Mouse (Mus musculus) embryonic facial prominence, embryonic 11.5 days (tissue): ENCODE measurements around the gene Mroh3. TPM values are rescaled to one million over a fixed set of nuclear protein-coding genes. Genes with fewer than 3 reads are reported as not detected.

Experiments used
- ATAC-seq: fragments of 200-750 bp; cut with Nextera tagmentation; replicated peaks from 2 replicates; pipeline ENCODE4 v1.8.0; 2017; ENCODE audit warnings: low read depth; ENCODE audit not compliant: insufficient number of reproducible peaks, low FRiP score, low TSS enrichment
- DNase-seq: peaks from one replicate; pipeline ENCODE4 v3.0.0-alpha.2; 2015; ENCODE audit warnings: low spot score
- H3K27ac ChIP-seq: fragments of 300-500 bp; sonication (generic); replicated peaks from 2 replicates; pipeline ENCODE4 v1.5.1; 2014; ENCODE audit warnings: mild to moderate bottlenecking, low read depth, low read length, control low read depth
- H3K27me3 ChIP-seq: fragments of 300-500 bp; sonication (generic); 2 replicates; pipeline ENCODE4 v1.6.1; 2014; ENCODE audit warnings: mild to moderate bottlenecking, low read length, moderate library complexity, mixed read lengths; ENCODE audit not compliant: control insufficient read depth, insufficient read depth
- H3K36me3 ChIP-seq: fragments of 300-500 bp; sonication (generic); replicated peaks from 2 replicates; pipeline ENCODE4 v1.6.1; 2014; ENCODE audit warnings: low read depth, mild to moderate bottlenecking, low read length, moderate library complexity, mixed read lengths; ENCODE audit not compliant: control insufficient read depth, insufficient read depth
- H3K4me1 ChIP-seq: fragments of 300-500 bp; sonication (generic); 2 replicates; pipeline ENCODE4 v1.6.1; 2014; ENCODE audit warnings: low read length, mixed read lengths; ENCODE audit not compliant: control insufficient read depth, insufficient read depth
- H3K4me2 ChIP-seq: fragments of 300-500 bp; sonication (generic); 2 replicates; pipeline ENCODE4 v1.6.1; 2014; ENCODE audit warnings: low read depth, mild to moderate bottlenecking, control low read depth, low read length, moderate library complexity
- H3K4me3 ChIP-seq: fragments of 300-500 bp; sonication (generic); 2 replicates; pipeline ENCODE4 v1.5.1; 2014; ENCODE audit warnings: low read depth, low read length, control low read depth
- H3K9ac ChIP-seq: fragments of 300-500 bp; sonication (generic); replicated peaks from 2 replicates; pipeline ENCODE4 v1.6.1; 2014; ENCODE audit warnings: mild to moderate bottlenecking, control low read depth, low read length
- H3K9me3 ChIP-seq: fragments of 300-500 bp; sonication (generic); replicated peaks from 2 replicates; pipeline ENCODE4 v1.6.1; 2016; ENCODE audit warnings: mild to moderate bottlenecking, low read length, inconsistent platforms, mixed read lengths; ENCODE audit not compliant: control insufficient read depth
- WGBS: fragments of 180-500 bp; shearing (Covaris S2); extraction: QIAGEN DNeasy Blood & Tissue Kit; methylation state at CpG from one replicate; pipeline ENCODE4 v1.1.7; 2014; 5-methylcytosine and 5-hydroxymethylcytosine counted together
- polyA plus RNA-seq: library from polyadenylated mRNA; unstranded; fragments of >200 nt; fragmentation: Nextera tagmentation; extraction: Ambion mirVana; gene quantifications from 2 replicates; pipeline ENCODE4 v1.2.1, GENCODE M21; 2014

The Mroh3 gene
- polyA plus RNA-seq, 1 experiment from 2014 or later, result not detected

DNA sequence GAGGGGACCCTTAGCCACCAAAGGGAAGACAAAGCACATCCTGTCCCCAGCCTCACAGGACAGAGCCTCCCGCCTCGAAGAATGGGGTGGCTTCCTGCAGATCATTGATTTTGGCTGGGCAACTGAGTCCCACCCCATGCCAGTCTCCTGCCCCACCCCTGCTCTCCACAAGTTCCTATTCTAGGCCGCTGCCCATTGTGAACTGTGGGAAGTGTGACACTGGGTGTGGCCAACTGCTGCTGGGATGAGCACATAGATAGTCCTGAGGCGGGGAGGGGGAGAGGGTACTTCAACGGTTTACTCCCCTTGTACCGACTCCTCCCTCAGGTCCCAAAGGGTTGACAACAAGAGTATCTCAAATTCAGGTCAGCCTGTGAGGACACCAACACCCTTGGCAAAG is 33.9 kb downstream of the Mroh3 start:
- no peaks in the 10 kb centered on the region for H3K4me1 ChIP-seq
- ATAC-seq, result no peak
- H3K36me3 ChIP-seq, result no peaks in the 10 kb centered on the region
- H3K27me3 ChIP-seq, result no peaks in the 10 kb centered on the region
- no peak for DNase-seq
- 52% methylated on average over 6 of the region's 6 CpGs for WGBS
- no peaks in the 10 kb centered on the region for H3K9me3 ChIP-seq
- H3K4me2 ChIP-seq, result no peak overlapping the region
- H3K4me3 ChIP-seq, result no peak overlapping the region
- no peak overlapping the region for H3K9ac ChIP-seq
- no peak overlapping the region for H3K27ac ChIP-seq

- Histone ChIP-seq H3K4me2 (no peak overlapping the region), H3K4me3 (no peak overlapping the region), H3K27me3 (no peaks in the 10 kb centered on the region), H3K4me1 (no peaks in the 10 kb centered on the region; the same call in 1 of the 2 replicates), H3K27ac (no peak overlapping the region), H3K9ac (no peak overlapping the region), H3K9me3 (no peaks in the 10 kb centered on the region), H3K36me3 (no peaks in the 10 kb centered on the region)
- WGBS, result 71% methylated on average over 2 of the region's 2 CpGs
- DNase-seq (no peak), ATAC-seq (no peak)
Observed at GRCm38 (mm10) chr1:136177085-136177484, 35.5 kb downstream of the Mroh3 start.

DNA sequence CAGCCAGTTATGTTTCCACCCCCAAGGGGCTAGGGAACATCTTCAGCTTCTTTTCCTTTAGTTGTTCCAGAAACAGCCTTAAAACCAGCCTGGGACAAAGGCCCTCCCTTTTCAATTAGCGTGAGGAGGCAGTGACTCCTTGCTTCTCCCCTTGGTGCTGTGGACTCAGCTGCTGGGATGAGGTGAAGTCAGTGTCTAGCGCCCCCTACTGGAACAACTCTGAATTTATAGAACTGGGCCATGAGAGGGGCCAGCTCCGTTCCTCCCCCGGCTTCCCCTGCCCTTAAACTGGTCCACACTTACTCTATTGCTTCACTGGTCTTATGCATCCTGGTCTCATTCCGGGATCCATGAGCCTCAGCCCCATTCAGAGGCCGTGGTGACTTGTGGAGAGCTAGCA is 37.4 kb downstream of the Mroh3 start:
- ATAC-seq (no peak), DNase-seq (peak; percentile 60)
- H3K4me1 ChIP-seq, result no peaks in the 10 kb centered on the region; the same call in 1 of the 2 replicates
- H3K4me2 ChIP-seq, result no peak overlapping the region
- H3K27ac ChIP-seq, result no peak overlapping the region
- H3K9ac ChIP-seq, result no peak overlapping the region
- H3K27me3 ChIP-seq, result no peaks in the 10 kb centered on the region
- no peaks in the 10 kb centered on the region for H3K9me3 ChIP-seq
- H3K36me3 ChIP-seq, result no peaks in the 10 kb centered on the region
- H3K4me3 ChIP-seq, result no peak overlapping the region
- 29% methylated on average over 6 of the region's 6 CpGs for WGBS

DNA sequence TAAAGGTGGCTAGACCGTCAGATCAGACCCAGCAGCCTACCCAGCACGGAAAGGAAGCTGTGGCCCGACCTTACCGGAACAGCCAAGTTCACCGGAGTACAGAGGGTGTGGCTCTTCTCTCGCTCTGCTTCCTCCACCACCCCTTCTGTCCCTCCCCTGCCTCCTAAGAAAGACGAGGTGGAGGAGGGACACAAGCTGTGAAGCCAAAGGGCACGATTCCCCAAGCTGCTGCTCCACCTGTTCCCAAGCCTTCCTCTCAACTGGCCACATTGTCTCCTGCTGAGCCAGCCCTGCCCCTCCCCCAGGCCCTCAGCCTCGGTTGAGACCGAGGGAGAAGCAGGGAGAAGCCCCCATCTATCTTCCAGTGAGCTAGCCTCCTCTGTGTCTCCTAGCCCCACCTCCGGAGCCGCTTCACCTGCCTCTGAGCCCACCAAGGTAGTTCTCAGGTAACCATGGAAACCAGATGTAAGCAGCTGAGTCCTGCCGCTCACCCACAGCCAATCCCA is 38.5 kb downstream of the Mroh3 start:
- Histone ChIP-seq H3K9ac (no peak overlapping the region; the same call in 1 of the 2 replicates), H3K9me3 (no peaks in the 10 kb centered on the region), H3K4me2 (no peak overlapping the region), H3K4me3 (no peak overlapping the region), H3K36me3 (no peaks in the 10 kb centered on the region), H3K27ac (no peak overlapping the region), H3K27me3 (no peaks in the 10 kb centered on the region), H3K4me1 (no peaks in the 10 kb centered on the region; the same call in 1 of the 2 replicates)
- DNase-seq, result peak; percentile 28
- 0 out of 2 replicates have a peak, but pooled peaks have one; percentile 11 for ATAC-seq
- WGBS, result 17% methylated on average over 13 of the region's 13 CpGs

DNA sequence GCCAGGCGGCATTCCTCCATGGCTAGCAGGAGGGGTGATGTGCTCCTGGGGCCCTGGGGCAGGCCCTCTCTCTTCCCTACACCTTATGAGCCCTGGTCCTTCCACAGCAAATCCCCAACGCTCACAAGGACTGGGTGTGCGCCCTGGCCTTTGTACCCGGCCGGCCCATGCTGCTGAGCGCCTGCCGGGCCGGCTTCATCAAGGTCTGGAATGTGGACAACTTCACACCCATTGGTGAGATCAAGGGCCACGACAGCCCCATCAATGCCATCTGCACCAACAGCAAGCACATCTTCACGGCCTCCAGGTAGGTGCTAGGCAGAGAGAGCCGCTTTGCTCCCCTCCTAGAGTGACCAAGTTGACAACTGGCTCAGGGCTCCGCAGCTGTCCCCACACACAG is 39.9 kb downstream of the Mroh3 start:
- H3K9ac ChIP-seq, result no peak overlapping the region
- no peak overlapping the region for H3K4me3 ChIP-seq
- ATAC-seq (no peak), DNase-seq (no peak)
- no peaks in the 10 kb centered on the region; the same call in 1 of the 2 replicates for H3K4me1 ChIP-seq
- 81% methylated on average over 12 of the region's 12 CpGs for WGBS
- H3K36me3 ChIP-seq, result no peaks in the 10 kb centered on the region
- H3K27me3 ChIP-seq, result no peaks in the 10 kb centered on the region
- H3K9me3 ChIP-seq, result no peaks in the 10 kb centered on the region
- no peak overlapping the region for H3K27ac ChIP-seq
- no peak overlapping the region for H3K4me2 ChIP-seq

- DNase-seq (peak; percentile 90), ATAC-seq (peak; percentile 53)
- Histone ChIP-seq H3K4me2 (no peak overlapping the region), H3K9ac (no peak overlapping the region), H3K27ac (no peak overlapping the region), H3K4me3 (no peak overlapping the region), H3K27me3 (no peaks in the 10 kb centered on the region), H3K4me1 (no peaks in the 10 kb centered on the region; the same call in 1 of the 2 replicates), H3K9me3 (no peaks in the 10 kb centered on the region), H3K36me3 (no peaks in the 10 kb centered on the region)
- 8% methylated on average over 5 of the region's 5 CpGs for WGBS
Observed at GRCm38 (mm10) chr1:136170109-136170508, 42.5 kb downstream of the Mroh3 start.

GRCm38 (mm10) chr1:136167657-136168056 is 45.0 kb downstream of the Mroh3 start:
- no peak overlapping the region for H3K4me2 ChIP-seq
- ATAC-seq (no peak), DNase-seq (no peak)
- H3K36me3 ChIP-seq, result no peaks in the 10 kb centered on the region
- no peak overlapping the region for H3K27ac ChIP-seq
- H3K4me1 ChIP-seq, result no peaks in the 10 kb centered on the region
- H3K27me3 ChIP-seq, result no peaks in the 10 kb centered on the region
- H3K4me3 ChIP-seq, result no peak overlapping the region
- 74% methylated on average over 8 of the region's 8 CpGs for WGBS
- no peaks in the 10 kb centered on the region for H3K9me3 ChIP-seq
- no peak overlapping the region for H3K9ac ChIP-seq

DNA sequence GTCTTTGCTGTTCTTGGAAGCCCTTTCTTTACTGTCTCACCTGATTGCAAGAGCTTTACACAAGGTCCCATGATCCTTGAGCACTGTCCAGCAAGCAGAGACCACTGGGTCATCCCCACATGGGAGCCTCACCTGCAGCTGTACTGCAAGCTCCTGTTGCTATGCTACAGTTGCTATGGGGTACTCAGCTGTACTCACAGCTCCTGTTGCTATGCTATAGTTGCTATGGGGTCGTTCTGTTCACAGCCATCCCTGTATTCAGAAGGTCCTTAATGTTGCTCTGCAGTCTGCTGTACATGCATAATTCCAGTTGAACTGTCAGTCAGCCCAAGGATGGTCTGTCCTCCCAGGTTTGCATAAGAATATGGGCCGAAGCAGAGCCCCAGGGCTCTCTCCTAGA is 47.2 kb downstream of the Mroh3 start:
- no peaks in the 10 kb centered on the region for H3K9me3 ChIP-seq
- no peaks in the 10 kb centered on the region for H3K27me3 ChIP-seq
- no peak overlapping the region for H3K27ac ChIP-seq
- H3K4me1 ChIP-seq, result no peaks in the 10 kb centered on the region
- no peaks in the 10 kb centered on the region; the same call in 1 of the 2 replicates for H3K36me3 ChIP-seq
- 70% methylated on average over 2 of the region's 2 CpGs for WGBS
- ATAC-seq (no peak), DNase-seq (no peak)
- H3K4me2 ChIP-seq, result no peak overlapping the region
- H3K4me3 ChIP-seq, result no peak overlapping the region
- no peak overlapping the region for H3K9ac ChIP-seq
